Mouse (Mus musculus): ENCODE measurements at regions not wholly inside any gene's neighbourhood (a gene's known extent, or its start where the extent isn't known, plus 50 kb on each side); places are given as distances from the start of the nearest gene placed in this dataset.

GRCm38 (mm10) chr4:131694232-131694631 lies 143.9 kb downstream of the Ptpru start:
- Histone ChIP-seq H3K27ac (ENCODE audit: insufficient read depth, low read length) (no peak overlapping the region), H3K27me3 (ENCODE audit: control insufficient read depth, insufficient read depth, low read length) (no peaks in the 10 kb centered on the region), H3K4me3 (replicated peaks; ENCODE audit: insufficient read depth, low read depth, low read length) (no peak overlapping the region), H3K4me1 (ENCODE audit: control insufficient read depth, insufficient read depth, low read length) (no peaks in the 10 kb centered on the region)
- no peak for DNase-seq
- WGBS, result 12% methylated on average over 5 of the region's 5 CpGs
- TF ChIP-seq CTCF (IDR thresholded peaks at IDR 0.05; ENCODE audit: borderline replicate concordance, insufficient read depth, low read depth, low read length) (peak; percentile 39; the same call in 1 of the 2 replicates), POLR2A (IDR thresholded peaks at IDR 0.05; ENCODE audit: borderline replicate concordance, insufficient read depth, low read length) (no peak)

DNA sequence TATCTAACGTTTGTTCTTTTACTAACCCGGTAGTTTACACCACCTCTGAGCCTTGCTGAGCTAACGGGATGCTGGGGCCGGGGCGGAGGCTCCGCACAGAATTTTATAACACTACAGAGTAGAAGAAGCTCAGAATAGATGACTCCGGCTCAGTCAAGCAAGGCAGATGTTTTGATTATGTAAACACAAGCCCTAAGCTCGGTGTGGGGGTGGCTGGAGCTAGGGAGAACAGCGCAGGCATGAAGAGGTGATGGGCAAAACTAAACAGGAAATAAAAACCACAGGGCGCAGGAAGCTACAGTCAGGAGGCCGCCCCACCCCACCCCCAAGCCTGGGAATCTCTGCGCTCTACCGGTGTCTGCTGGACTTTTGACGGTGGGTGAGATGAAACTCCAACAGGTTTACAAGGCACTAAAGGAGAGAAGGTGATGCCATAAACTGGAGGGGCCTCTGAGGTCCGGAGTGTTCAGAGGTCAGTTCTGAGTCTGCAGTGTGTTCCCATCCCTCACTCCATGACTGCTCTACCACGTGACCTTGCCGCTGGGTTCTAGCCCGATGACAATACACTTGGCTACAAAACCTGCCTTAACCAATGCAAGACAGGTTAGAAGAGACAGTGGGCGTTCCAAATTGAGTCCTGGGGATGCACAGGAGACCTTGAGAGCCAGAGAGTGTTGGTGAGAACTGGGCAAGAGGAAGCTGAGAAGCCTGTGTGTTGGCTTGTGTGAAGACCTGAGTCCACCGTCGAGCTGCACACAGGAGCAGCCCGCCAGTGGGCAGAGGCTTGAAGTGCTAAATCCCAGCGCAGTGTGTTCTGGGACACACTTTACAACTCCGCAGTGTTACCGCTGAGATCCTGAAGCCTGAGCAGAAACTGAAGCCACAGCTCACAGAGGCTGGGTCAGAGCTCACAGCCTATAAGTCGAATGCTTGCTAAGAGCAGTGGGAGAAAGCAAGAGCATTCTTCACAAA lies 141.9 kb downstream of the Ptpru start:
- no peak for TF ChIP-seq POLR2A (IDR thresholded peaks at IDR 0.05; ENCODE audit: borderline replicate concordance, insufficient read depth, low read length)
- TF ChIP-seq CTCF (IDR thresholded peaks at IDR 0.05; ENCODE audit: borderline replicate concordance, insufficient read depth, low read depth, low read length), result no peak
- no peak overlapping the region for H3K4me3 ChIP-seq (replicated peaks; ENCODE audit: insufficient read depth, low read depth, low read length)
- H3K4me1 ChIP-seq (ENCODE audit: control insufficient read depth, insufficient read depth, low read length), result no peaks in the 10 kb centered on the region
- no peak for DNase-seq
- WGBS, result 79% methylated on average over 26 of the region's 26 CpGs
- no peak overlapping the region for H3K27ac ChIP-seq (ENCODE audit: insufficient read depth, low read length)
- no peaks in the 10 kb centered on the region for H3K27me3 ChIP-seq (ENCODE audit: control insufficient read depth, insufficient read depth, low read length)

Data from cerebellum, adult 2 months (tissue).